Mouse (Mus musculus) T-helper 2 cell (primary cell): ENCODE data around the gene Mtor.

Experiments used
- in situ Hi-C: fragments of 300-600 bp; cut with MboI, MseI; formaldehyde crosslinking; loops from one replicate; pipeline ENCODE4 v1.15.1; 2025; ENCODE audit warnings: high pct_unique_total_duplicates

The Mtor gene

GRCm38 (mm10) chr4:148441931-148442330 is 6.5 kb upstream of the Mtor start:
- in situ Hi-C loops, result no loop called here

GRCm38 (mm10) chr4:148442598-148442997 is 5.8 kb upstream of the Mtor start:
- in situ Hi-C loops, result no loop called here

DNA sequence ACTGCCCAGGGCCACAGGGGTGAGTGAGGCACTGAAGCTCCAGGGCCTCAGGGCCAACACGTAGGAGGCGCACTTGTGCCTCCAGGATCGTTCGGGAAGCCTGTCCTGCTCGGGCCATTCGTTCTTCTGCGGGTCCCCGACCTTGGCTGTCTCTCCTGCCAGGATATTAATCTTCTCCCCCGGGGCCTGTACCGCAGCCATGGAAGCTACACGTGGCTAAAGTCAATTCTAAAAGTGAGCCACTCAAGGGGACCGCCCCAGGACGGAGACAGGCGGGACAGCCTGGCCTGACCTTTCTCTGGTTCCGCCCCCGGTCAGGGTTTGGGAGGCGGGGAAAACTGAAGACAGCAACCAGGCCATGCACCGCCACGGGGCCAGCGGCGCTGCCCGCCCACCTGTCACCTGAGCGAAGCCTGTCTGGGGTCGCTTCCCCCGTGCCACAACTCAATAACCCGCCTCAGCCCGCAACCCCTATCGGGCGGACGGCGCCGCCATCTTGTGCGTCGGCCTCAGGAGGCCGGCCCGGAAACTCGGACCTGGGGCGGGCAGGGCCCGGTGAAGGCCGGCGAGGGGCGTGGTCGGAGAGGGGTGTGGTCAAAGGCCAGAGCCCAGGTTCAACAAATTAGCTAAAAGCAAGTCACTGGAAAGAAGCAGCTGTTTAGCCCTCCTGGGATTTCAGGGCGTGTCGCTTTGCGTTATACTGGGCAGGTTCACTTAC is 4.0 kb upstream of the Mtor start, which contains the start of gene Ubiad1:
Gene Ubiad1 (minus strand): TSS at position 522 of the 718 bp plus-strand sequence.
- in situ Hi-C loops, result no loop called here

DNA sequence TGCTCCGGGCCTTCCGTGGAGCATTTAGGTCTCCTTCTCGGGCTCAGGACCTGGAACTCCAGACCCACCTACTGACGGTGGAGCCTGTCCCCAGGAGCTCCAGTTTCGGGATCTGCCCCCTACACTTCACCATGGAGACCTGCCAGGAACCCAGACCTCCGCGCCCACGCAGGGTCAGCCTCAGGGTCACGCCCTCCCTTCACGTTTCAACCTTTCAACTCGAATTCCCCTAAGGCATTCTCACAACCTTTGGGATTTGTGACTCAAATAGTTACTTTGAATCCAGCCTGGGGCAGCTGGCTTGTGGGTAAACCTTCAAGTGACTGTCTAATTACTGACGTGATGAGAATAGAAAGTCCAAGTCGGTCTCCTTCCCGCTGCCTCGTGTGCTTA is 438 bp downstream of the Mtor start:
- in situ Hi-C loops, result no loop called here

DNA sequence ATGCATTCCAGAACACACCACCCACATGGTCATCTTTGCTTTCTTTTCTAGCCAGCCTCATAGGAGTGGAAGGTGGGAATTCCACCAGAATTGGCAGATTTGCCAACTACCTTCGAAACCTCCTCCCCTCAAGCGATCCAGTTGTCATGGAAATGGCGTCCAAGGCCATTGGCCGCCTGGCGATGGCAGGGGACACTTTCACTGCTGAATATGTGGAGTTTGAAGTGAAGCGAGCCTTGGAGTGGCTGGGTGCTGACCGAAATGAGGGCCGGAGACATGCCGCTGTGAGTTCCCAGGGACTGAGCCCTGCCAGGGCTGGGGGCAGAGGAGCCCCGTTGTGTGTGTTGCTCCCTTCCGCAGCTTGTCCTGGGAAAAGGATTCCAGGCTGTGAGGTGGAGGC is 5.3 kb downstream of the Mtor start:
- in situ Hi-C loops, result loop anchor here (25.0 kb wide), 1 partner anchor 591 kb away; the partner anchor contains the start of genes Fv1 and Miip

DNA sequence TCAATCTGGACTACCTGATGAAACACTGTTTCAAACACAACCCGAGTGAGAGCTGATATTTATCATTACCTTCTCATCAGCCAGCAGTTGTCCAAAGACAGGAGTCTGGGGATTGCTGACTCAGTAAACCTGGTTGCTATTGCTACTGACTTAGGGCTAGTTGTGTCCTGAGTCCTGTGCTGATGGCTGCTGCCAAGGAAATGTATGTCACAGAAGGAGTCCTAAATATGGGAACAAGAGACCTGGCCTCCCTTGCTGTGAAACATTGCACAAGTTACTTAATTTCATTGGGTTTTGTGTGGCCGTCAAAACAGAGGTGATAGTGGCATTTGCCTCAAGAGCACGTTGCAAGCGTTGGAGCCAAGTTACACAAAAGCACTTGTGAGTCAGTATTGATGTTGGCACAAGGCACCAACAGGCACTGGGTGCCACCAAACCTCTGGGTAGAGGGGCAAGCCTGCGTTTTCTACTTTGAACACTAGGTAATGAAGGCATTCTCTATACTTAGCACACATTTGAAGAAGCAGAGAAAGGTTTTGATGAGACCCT is 7.1 kb downstream of the Mtor start:
- in situ Hi-C loops, result loop anchor here (25.0 kb wide), 1 partner anchor 593 kb away; the partner anchor contains the start of genes Fv1 and Miip

DNA sequence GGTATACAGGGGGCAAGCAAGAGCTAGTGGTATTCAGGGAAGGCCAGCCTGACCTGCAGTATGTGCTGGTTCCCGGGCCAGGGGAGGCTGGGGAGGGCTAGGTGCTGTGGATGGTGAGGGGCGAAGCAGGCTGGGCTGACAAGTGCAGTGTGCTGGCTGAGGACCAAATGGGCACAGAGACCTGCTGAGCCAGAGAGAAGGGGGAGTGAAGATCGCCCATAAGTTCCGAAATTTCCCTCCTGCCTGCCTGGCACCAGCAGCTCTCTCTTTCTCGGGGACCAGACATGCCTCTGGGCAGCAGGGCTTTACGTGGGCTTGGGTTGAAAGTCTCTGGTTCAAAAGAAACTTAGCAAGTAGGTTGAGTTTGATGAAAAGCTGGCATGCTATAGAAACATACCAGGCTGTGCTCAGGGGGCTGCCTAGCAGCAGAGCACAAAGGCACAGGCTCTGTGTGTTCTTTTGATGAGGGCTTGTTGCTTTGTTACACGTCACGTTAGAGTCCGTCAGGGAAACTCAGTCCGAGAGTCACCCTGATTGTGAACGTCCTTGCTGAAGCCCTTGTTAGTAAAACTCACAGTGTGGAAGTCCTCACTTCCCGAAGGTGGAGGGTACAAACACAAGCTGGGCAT is 12.4 kb downstream of the Mtor start:
- in situ Hi-C loops, result loop anchor here (25.0 kb wide), 1 partner anchor 598 kb away; the partner anchor contains the start of genes Fv1 and Miip

- in situ Hi-C loops, result loop anchor here (25.0 kb wide), 1 partner anchor 599 kb away; the partner anchor contains the start of genes Fv1 and Miip
Observed at GRCm38 (mm10) chr4:148461772-148462171, 13.4 kb downstream of the Mtor start.

GRCm38 (mm10) chr4:148462717-148463116 is 14.3 kb downstream of the Mtor start:
- in situ Hi-C loops, result loop anchor here (25.0 kb wide), 1 partner anchor 600 kb away; the partner anchor contains the start of genes Fv1 and Miip

- in situ Hi-C loops, result loop anchor here (25.0 kb wide), 1 partner anchor 601 kb away; the partner anchor contains the start of genes Fv1 and Miip
Observed at GRCm38 (mm10) chr4:148463208-148463960, 15.0 kb downstream of the Mtor start.

DNA sequence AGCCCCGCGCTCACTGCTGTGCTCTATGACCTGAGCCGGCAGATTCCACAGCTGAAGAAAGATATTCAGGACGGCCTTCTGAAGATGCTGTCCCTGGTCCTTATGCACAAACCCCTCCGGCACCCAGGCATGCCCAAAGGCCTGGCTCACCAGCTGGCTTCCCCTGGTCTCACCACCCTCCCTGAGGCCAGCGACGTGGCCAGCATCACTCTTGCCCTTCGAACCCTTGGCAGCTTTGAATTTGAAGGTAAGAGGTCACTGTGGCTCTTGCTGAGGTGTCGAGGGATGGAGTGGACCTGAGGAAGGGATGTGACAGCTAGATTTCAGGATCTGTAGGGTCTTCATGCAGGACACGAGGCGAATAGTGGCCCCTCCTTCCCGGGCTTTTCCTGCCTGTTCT is 15.9 kb downstream of the Mtor start:
- in situ Hi-C loops, result loop anchor here (25.0 kb wide), 1 partner anchor 602 kb away; the partner anchor contains the start of genes Fv1 and Miip

- in situ Hi-C loops, result loop anchor here (25.0 kb wide), 1 partner anchor 603 kb away; the partner anchor contains the start of genes Fv1 and Miip
Observed at GRCm38 (mm10) chr4:148464869-148465268, 16.5 kb downstream of the Mtor start.

DNA sequence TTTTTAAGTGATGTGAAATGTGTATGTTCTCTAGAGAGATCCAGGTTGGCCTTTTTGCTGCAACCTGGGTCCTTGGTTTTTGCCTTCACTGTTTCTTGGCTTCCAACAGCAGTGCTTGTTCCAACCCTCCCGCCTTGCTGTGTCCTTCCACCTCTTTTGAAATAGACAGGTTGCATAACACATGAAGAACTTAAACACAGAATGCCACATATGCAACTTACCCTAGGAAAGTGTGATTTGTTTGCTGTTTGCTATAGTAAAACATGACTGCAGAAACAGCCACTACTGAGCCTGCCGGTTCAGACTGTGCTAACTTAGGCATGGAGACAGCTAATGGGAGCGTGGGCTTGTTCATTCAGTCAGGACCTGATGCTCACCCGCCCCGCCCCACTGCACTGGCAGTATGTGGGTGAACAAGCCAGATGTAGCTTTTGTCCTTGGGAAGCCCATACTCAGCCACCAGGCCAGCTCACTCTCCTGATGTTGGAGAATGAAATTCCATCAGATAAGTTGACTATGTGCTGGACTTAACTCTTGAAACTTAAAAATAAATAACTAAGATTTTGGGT is 18.2 kb downstream of the Mtor start:
- in situ Hi-C loops, result loop anchor here (25.0 kb wide), 1 partner anchor 604 kb away; the partner anchor contains the start of genes Fv1 and Miip

GRCm38 (mm10) chr4:148468396-148468795 is 20.0 kb downstream of the Mtor start:
- in situ Hi-C loops, result loop anchor here (25.0 kb wide), 1 partner anchor 606 kb away; the partner anchor contains the start of genes Fv1 and Miip

DNA sequence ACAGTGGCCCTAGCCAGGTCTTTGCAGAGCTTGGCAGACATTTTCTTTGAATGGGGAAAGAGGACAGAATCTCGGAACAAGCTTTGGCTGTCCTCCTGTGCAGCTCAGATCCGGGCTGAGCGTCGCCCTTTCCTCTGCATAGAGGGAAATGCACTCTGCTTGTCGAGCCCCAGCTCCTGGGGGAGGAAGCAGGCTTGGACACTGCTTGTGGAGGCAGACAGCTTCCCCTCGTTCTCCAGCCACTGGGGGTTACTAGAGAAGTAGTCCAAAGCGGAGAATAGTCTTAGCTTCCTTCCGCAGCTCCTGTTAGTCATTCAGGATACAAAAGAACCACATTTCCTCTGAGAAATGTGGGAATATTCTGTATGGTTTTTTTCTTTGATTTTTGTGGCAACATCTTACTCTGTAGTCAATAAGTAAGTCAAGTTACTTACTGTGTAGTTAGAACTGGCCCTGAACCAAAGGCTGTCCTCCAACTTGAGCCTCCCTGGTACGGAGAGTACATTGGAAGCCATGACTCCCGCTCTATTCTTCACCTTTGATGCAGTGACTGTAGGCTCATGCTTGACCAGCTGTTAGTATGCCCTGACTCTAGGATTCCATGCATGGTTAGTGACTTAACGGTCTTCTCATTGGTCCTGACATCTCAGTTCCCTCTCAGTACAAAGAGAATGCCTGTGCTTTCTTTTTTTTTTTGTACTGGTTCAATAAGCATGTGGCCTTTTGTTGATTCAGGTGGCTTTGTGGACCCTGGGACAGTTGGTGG is 21.3 kb downstream of the Mtor start:
- in situ Hi-C loops, result loop anchor here (25.0 kb wide), 1 partner anchor 607 kb away; the partner anchor contains the start of genes Fv1 and Miip

DNA sequence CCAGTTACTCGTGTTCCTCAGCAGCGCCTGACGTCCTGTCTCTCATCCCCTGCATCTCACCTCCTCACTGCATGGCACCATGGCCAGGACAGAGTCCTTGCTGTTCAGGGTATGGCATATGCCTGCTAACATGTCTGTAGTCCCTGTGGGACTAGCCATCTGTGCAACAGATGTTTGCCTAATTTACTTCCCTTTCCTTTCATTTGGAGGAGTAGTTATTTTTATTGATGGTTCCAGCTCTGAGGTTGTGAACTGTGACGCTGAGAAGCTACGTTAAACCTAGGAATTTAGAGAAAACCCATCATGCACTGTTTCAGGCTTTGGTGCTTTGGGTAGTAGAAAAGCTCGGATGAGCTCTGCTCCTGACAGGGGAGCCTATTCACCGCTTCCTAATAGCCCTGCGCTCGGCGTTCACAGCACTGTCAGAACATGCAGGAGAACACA is 23.0 kb downstream of the Mtor start:
- in situ Hi-C loops, result loop anchor here (25.0 kb wide), 1 partner anchor 609 kb away; the partner anchor contains the start of genes Fv1 and Miip

- in situ Hi-C loops, result loop anchor here (25.0 kb wide), 1 partner anchor 610 kb away; the partner anchor contains the start of genes Fv1 and Miip
Observed at GRCm38 (mm10) chr4:148472436-148473174, 24.2 kb downstream of the Mtor start.

DNA sequence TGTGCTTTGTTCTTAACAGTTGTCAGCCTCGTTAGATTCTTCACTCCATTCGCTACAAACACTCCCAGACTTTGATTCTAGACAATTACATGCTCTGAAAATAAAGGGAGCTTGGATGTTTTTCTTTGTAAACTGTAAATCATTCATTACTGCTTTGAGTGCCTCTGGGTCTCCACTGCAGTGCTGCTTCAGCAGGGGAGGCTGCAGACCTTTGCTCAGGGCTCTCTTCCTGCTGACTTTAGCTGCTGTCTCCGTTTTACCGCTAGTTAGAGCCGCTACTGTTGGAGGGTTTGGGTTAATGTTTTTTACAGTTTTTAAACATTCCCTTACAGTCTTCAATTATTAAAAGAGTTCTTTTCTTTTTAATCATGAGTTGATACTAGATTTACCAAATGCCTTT is 25.1 kb downstream of the Mtor start:
- in situ Hi-C loops, result loop anchor here (25.0 kb wide), 1 partner anchor 611 kb away; the partner anchor contains the start of genes Fv1 and Miip

- in situ Hi-C loops, result no loop called here
Observed at GRCm38 (mm10) chr4:148480245-148480644, 31.8 kb downstream of the Mtor start.
